In genomic region chr13:14930137-14930785, GRCm38 (mm10) we compare ENCODE assay signal across 15 mouse cellular contexts.
DNase-seq lines count a peak whose midpoint lies in the region; ATAC-seq and TF ChIP-seq lines count a peak whose summit lies in the region.
"Had no signal": no experiment of that assay in that cellular context is flagged by ENCODE, and none has a peak within 500 bp of the region (broad histone marks: within the 10 kb centered on the region; RNA-seq: fewer than 3 reads in every experiment).

No protein-coding gene starts in this region.

- no peaks in the 10 kb centered on the region for H3K9me3 ChIP-seq in intestine, embryonic 15.5 days
- no peaks in the 10 kb centered on the region for H3K9me3 ChIP-seq in intestine, postnatal 0 days (ENCODE audit: control insufficient read depth)
- H3K9me3 ChIP-seq in liver, embryonic 11.5 days (ENCODE audit: control insufficient read depth, low read length), result no peaks in the 10 kb centered on the region
- H3K9me3 ChIP-seq: forebrain, embryonic 10.5 days; liver, embryonic 15.5 days; neural tube, embryonic 12.5 days had no signal

- H3K27me3 ChIP-seq in intestine, embryonic 15.5 days (replicated peaks), result no peaks in the 10 kb centered on the region
- no peaks in the 10 kb centered on the region for H3K27me3 ChIP-seq in intestine, postnatal 0 days (replicated peaks; ENCODE audit: control insufficient read depth, insufficient read depth, low read length)
- no peaks in the 10 kb centered on the region for H3K27me3 ChIP-seq in liver, embryonic 11.5 days (replicated peaks; ENCODE audit: control insufficient read depth, insufficient read depth, low read length)
- H3K27me3 ChIP-seq: liver, embryonic 15.5 days; neural tube, embryonic 12.5 days had no signal

- no peaks in the 10 kb centered on the region for H3K36me3 ChIP-seq in intestine, embryonic 15.5 days
- H3K36me3 ChIP-seq in intestine, postnatal 0 days (ENCODE audit: control insufficient read depth, insufficient read depth), result no peaks in the 10 kb centered on the region
- no peaks in the 10 kb centered on the region for H3K36me3 ChIP-seq in liver, embryonic 11.5 days (ENCODE audit: control insufficient read depth, insufficient read depth, low read length)
- H3K36me3 ChIP-seq: forebrain, embryonic 10.5 days; liver, embryonic 15.5 days; neural tube, embryonic 12.5 days had no signal

- no peak overlapping the region for H3K4me3 ChIP-seq in intestine, embryonic 15.5 days (replicated peaks)
- H3K4me3 ChIP-seq in intestine, postnatal 0 days (ENCODE audit: low read depth, low read length), result no peak overlapping the region
- H3K4me3 ChIP-seq in liver, embryonic 11.5 days (ENCODE audit: low read depth, low read length), result no peak overlapping the region
- H3K4me3 ChIP-seq: forebrain, embryonic 10.5 days; liver, embryonic 15.5 days; neural tube, embryonic 12.5 days had no signal

- TF ChIP-seq CTCF in intestine, postnatal 0 days (IDR thresholded peaks at IDR 0.05; ENCODE audit: low read depth), result no peak

- WGBS in intestine, embryonic 15.5 days, result 62% methylated on average over 3 of the region's 3 CpGs
- WGBS in intestine, postnatal 0 days, result 85% methylated on average over 3 of the region's 3 CpGs
- WGBS in liver, embryonic 11.5 days, result 90% methylated on average over 3 of the region's 3 CpGs

- no peak overlapping the region for H3K27ac ChIP-seq in intestine, embryonic 15.5 days
- H3K27ac ChIP-seq in intestine, postnatal 0 days (ENCODE audit: low read depth, low read length), result no peak overlapping the region
- H3K27ac ChIP-seq in liver, embryonic 11.5 days (ENCODE audit: low read depth, low read length), result no peak overlapping the region
- H3K27ac ChIP-seq: forebrain, embryonic 10.5 days; liver, embryonic 15.5 days; neural tube, embryonic 12.5 days had no signal

- H3K9ac ChIP-seq in intestine, embryonic 15.5 days, result no peak overlapping the region
- no peak overlapping the region for H3K9ac ChIP-seq in intestine, postnatal 0 days (ENCODE audit: low read depth, low read length)
- H3K9ac ChIP-seq in liver, embryonic 11.5 days (ENCODE audit: low read depth, low read length), result no peak overlapping the region
- H3K9ac ChIP-seq: liver, embryonic 15.5 days; neural tube, embryonic 12.5 days had no signal

- peak; percentile 42 for DNase-seq in 3T3-L1 (ENCODE audit: low read depth, low spot score)
- peak; percentile 63 to 73 for DNase-seq in heart, adult 9 months (ENCODE audit: low spot score in 2 of 2)
- DNase-seq in lung, postnatal 10 days, result peak; percentile 25
- DNase-seq in liver, embryonic 11.5 days (ENCODE audit: low spot score), result no peak
- DNase-seq: cerebellum, adult 9-10 months; kidney, adult 11 months; left cerebral cortex, postnatal 4 days; midbrain, embryonic 14.5 days; spleen, adult 18-20 months had no signal

- no peak overlapping the region for H3K4me2 ChIP-seq in intestine, embryonic 15.5 days (replicated peaks)
- H3K4me2 ChIP-seq in intestine, postnatal 0 days (replicated peaks; ENCODE audit: low read depth), result no peak overlapping the region
- no peak overlapping the region for H3K4me2 ChIP-seq in liver, embryonic 11.5 days
- H3K4me2 ChIP-seq: liver, embryonic 15.5 days; neural tube, embryonic 12.5 days had no signal

- H3K4me1 ChIP-seq in intestine, embryonic 15.5 days (replicated peaks), result no peaks in the 10 kb centered on the region
- H3K4me1 ChIP-seq in intestine, postnatal 0 days (replicated peaks; ENCODE audit: control insufficient read depth, insufficient read depth, low read length), result no peaks in the 10 kb centered on the region
- H3K4me1 ChIP-seq in liver, embryonic 11.5 days (replicated peaks; ENCODE audit: control insufficient read depth, insufficient read depth, low read length), result no peaks in the 10 kb centered on the region
- H3K4me1 ChIP-seq: forebrain, embryonic 10.5 days; liver, embryonic 15.5 days; neural tube, embryonic 12.5 days had no signal

- peak; percentile 51; the same call in 1 of the 2 replicates for ATAC-seq in intestine, embryonic 15.5 days
- no peak for ATAC-seq in intestine, postnatal 0 days
- no peak for ATAC-seq in liver, embryonic 11.5 days (replicated peaks; ENCODE audit: low FRiP score)
- no peak for ATAC-seq in monocyte, adult 5-6 weeks (replicated peaks; ENCODE audit: insufficient number of reproducible peaks, low FRiP score, low TSS enrichment, poor library complexity, severe bottlenecking)
